Mouse (Mus musculus): ENCODE results near the gene Apon.
"Not testable (repeated sequence)": the region's sequence is repeated elsewhere in the genome, so short reads cannot be mapped to it uniquely, and the experiment has no call there.

The Apon gene

GRCm38 (mm10) chr10:128253677-128254255 lies at the start of gene Apon:
Gene Apon (plus strand): TSS chr10:128254096.
- DNase-seq, result no peak

DNA sequence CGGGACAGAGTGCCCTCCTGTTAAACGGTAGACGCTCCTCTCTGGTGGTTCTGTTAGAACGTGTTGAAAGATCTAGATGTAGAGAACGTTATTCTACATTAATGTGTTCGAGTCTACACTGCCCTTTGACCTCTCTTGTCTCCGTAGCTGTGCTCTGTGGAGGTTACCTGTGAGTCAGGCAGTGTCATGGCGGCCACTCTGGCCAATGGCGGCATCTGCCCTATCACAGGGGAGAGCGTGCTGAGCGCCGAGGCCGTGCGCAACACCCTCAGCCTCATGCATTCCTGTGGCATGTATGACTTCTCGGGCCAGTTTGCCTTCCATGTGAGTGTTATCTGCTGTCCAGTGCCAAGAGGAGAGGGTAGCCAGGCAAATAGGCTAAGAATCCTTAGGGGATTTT lies 49.0 kb upstream of the Apon start:
- DNase-seq, result no peak

GRCm38 (mm10) chr10:128208326-128208725 lies 45.6 kb upstream of the Apon start:
- DNase-seq, result no peak

DNA sequence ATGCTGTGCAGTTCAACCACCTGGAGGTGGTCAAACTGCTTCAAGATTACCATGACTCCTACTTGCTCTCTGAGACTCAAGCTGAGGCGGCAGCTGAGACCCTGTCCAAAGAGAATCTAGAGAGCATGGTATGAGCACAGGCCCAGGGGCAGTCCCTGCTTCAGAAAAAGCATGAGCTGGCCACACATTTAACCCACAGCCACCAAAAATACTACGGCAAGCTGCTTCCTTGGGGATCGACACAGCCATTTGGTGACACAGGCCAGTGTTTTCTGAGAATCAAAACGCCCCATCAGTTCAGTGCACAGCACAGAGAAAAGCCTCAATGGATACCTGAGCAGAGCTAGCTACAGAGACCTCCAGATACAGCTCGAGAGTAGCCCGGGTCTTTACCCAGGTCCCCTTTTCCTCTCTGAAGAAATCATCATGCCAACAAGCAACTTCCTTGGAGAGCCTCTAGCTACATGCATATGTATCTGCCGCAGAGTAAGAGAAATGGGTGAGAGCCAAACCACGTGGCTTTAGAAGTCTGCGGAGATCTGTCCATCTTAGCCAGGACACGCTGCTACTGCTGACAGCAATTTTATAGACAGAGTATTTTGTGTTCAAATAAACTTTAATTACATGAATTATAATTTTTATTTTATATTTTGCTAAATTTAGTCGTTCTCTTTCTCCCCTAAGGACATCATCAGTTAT lies 44.4 kb upstream of the Apon start:
- DNase-seq, result no peak

DNA sequence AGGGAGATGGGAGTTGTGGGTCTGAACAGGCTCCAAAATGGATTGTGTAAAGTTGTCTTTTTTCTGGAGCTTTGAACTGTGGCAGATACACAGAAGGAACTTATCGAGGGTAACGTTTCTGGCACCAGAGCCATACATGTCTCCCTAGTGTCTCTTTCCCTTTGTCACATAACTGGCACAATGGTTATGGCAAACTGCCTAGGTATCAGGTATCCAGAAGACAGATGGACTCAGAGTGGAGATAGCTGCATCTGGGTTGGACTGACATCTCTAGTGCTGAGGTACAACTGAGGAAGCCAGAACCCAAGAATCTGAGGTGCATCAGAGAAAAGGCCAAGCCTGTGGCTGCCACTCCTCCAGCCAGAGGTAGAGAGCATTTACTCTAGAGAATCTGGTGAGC lies 43.8 kb upstream of the Apon start:
- no peak for DNase-seq

GRCm38 (mm10) chr10:128210954-128211353 lies 42.9 kb upstream of the Apon start:
- peak; percentile 30 for DNase-seq

DNA sequence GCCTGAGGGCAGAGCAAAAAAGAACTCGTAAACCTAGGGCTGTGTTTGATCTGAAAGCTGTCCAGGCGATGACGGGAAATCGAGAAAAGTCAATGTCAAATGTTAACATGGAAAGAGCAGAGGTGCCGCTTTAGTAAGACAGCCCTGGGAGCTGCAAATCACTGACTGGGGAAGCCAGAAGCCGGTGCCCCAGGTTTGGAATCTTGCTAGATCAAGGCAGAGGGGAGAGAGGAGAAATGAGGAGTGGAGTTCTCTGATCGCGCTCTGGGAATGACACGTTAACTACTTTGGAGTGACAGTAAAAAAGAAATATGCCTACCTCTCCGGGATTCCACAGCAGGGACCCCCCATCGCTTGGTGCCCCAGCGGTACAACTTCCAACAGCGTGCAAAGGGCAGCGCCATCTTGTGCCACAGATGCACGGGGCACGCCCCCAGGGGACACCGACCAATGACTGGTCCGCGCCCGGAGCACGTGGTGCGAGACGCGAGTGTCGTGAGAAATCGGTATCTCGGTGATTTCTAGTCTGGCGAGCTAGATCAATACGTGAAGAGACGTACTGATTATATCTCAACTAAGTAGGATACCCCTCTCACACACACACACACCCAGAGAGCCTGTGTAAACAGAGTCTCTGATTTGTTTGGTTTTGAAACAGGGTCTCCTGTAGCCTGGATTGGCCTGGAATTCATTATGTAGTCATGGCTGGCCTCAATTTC lies 42.3 kb upstream of the Apon start, which contains the start of gene Spryd4:
Gene Spryd4, minus strand, starts transcription at position 418 of the 719 bp plus-strand sequence.
- DNase-seq, result peak; percentile 93

- no peak for DNase-seq
These were observed 41.7 kb upstream of the Apon start for GRCm38 (mm10) chr10:128212148-128212547.

GRCm38 (mm10) chr10:128212871-128213323 lies 41.0 kb upstream of the Apon start:
- peak; percentile 78 for DNase-seq

GRCm38 (mm10) chr10:128214112-128214511 lies 39.8 kb upstream of the Apon start:
- DNase-seq, result not testable (repeated sequence)

DNA sequence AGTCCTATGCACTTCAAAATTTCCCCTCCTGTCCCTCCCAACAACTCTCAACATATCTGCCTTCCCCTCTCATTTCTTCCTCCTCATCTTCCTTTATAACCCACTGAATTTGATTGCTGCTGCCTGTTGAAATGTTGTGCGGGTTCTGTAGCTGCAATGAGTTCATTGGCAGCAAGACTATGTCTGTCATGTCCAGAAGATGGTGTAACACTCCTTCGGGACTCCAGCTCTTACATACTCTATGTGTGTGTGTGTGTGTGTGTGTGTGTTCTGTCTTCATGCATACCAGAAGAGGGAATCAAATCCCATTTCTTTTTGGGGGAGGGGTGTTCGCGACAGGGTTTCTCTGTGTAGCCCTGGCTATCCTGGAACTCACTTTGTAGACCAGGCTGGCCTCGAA lies 38.9 kb upstream of the Apon start:
- no peak for DNase-seq

- DNase-seq, result no peak
These were observed 35.3 kb upstream of the Apon start for GRCm38 (mm10) chr10:128218387-128219117.

DNA sequence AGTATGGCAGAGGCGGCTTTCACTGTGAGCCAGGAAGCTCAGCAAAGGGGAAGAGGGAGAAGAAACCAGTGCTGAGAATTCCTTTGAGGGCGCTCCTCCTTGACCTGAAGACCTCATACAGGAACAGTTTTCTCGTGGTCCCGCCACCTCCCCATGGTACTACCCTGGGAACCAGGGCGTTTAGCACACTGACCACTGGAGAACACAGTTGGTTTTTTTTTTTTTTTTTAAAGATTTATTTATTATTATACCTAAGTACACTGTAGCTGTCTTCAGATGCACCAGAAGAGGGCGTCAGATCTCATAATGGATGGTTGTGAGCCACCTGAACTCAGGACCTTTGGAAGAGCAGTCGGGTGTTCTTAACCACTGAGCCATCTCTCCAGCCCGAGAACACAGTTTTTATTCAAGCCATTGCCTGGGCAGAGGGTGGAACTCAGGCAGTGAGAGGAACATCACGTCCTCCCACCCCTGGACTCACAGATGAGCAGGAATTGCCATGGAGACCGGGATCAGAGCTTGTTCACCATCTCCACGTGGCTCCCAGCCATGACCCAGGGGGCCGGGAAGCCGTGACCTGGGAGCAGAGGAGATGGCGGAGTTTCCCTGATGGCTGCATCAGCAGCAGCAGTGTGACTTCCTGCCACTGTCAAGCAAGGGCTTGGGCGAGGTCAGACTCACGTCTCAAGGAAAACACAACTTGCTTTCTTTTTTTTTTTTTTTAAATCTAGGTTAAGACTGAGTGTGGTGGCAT lies 32.2 kb upstream of the Apon start:
- peak; percentile 30 for DNase-seq

DNA sequence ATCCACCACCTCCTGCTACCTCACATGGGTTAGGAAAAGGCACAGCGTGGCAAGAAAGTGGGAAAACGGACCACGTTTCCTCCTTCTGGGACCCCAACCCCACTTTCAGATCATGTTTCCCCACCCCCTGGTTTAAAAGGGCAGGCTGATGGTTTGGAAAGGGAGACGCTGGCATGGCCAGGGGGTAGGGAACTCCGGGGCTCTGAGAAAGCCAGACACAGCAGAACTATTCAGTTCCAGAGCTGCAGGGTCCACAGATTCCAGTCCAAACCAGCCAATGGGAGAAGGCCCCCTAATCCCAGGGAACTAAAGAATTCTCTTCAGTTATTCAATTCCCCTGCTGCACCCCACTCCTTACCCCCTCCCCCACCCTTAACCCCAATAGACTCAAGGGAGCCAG lies 28.8 kb upstream of the Apon start:
- DNase-seq, result no peak

GRCm38 (mm10) chr10:128225538-128225937 lies 28.4 kb upstream of the Apon start, which contains the start of gene Mip:
Gene Mip (plus strand): TSS chr10:128225838.
- no peak for DNase-seq

DNA sequence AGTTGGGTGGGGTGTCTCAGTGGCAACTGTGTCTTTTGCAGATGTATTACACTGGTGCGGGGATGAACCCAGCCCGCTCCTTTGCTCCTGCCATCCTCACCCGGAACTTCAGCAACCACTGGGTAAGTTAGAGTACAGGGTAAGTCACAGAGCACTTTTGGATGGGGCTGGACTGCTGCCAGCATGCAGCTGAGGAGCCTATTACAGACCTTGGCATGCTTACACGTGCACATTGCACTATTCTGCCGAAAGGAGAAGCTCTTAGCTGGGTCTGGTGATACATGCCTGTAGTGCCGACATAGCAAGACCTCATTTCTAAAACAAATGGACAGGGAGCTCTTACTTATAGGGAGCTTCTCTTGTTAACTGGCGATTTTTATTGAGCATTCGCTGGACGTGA lies 26.3 kb upstream of the Apon start:
- DNase-seq, result no peak

- no peak for DNase-seq
These were observed 25.9 kb upstream of the Apon start for GRCm38 (mm10) chr10:128228009-128228408.

GRCm38 (mm10) chr10:128230582-128230981 lies 23.3 kb upstream of the Apon start:
- DNase-seq, result peak; percentile 48

DNA sequence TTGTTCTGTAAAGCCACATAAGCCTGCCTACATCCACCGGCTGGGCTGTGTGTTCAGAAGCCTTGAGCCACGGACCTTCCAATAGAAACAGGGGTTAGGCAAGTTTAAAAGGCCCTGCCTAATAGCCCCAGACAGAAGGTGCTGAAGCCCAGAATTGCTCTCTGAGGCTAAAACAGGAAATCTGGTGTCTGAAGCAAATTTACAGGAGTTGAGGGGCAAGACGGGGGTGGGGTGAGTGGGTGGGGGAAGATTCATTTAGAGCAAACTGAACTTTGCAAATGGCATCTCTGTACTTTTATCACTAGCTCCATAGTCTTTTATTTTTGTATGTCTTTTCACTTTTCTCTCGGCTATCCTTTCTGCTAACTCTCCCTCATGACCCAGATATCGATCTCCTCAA lies 22.8 kb upstream of the Apon start:
- DNase-seq, result peak; percentile 30

DNA sequence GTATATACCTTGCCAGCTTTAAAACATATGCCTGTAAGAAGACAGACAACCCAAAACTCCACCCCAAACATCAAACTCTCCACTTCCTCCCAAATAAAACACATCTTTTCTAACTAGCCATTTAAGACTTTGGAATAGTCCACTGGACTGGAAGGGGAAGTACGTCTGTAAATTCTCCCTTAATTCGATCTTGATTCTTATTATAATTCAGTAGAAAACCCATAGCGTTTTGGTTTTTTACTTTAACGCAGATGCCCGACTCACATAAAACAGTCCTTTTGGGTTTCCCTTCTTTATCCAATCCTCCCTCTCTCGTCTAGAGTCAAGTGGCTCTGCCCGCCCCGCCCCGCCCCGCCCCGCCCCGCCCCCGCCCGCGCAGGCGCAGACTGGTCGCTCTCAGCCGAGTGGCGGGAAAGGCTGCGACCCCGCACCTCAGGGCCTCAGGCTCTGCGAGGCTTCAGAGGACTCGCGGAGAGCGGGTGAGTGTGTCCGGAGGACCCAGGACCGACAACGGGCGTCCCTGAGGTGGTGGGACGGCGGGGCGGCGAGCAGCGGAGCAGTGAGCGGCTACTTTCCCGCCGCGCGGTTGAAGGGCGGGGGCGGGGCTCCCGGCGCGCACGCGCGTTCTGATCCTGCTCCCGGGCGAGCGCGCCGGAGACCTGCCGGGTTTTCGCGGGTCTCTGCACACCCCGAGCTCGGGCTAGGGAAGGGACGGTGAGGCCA lies 22.0 kb upstream of the Apon start, which contains the start of gene Timeless:
Gene Timeless, plus strand, starts transcription at position 369 of the 723 bp plus-strand sequence.
- peak; percentile 94 for DNase-seq

GRCm38 (mm10) chr10:128232420-128232985 lies 21.4 kb upstream of the Apon start:
- peak; percentile 54 for DNase-seq
